Mouse (Mus musculus) lung, embryonic 15.5 days (tissue): ENCODE data around the gene Zfp704. TPM values are rescaled to one million over a fixed set of nuclear protein-coding genes. Genes with fewer than 3 reads are reported as not detected.

Experiments used
- ATAC-seq: fragments of 200-750 bp; cut with Nextera tagmentation; 2 replicates; pipeline ENCODE4 v1.8.0; 2017; ENCODE audit warnings: moderate number of reproducible peaks, borderline replicate concordance; ENCODE audit not compliant: low FRiP score, low TSS enrichment; ENCODE audit errors: extremely low read depth
- H3K27ac ChIP-seq: fragments of 300-500 bp; sonication (generic); 2 replicates; pipeline ENCODE4 v1.5.1; 2015; ENCODE audit warnings: moderate library complexity, mild to moderate bottlenecking, inconsistent platforms
- H3K27me3 ChIP-seq: fragments of 300-500 bp; sonication (generic); 2 replicates; pipeline ENCODE4 v1.6.1; 2015; ENCODE audit warnings: inconsistent platforms
- H3K36me3 ChIP-seq: fragments of 300-500 bp; sonication (generic); 2 replicates; pipeline ENCODE4 v1.6.1; 2015; ENCODE audit warnings: inconsistent platforms
- H3K4me1 ChIP-seq: fragments of 300-500 bp; sonication (generic); 2 replicates; pipeline ENCODE4 v1.6.1; 2015; ENCODE audit warnings: inconsistent platforms
- H3K4me2 ChIP-seq: fragments of 300-500 bp; sonication (generic); 2 replicates; pipeline ENCODE4 v1.6.1; 2015; ENCODE audit warnings: inconsistent platforms, mild to moderate bottlenecking, moderate library complexity
- H3K4me3 ChIP-seq: fragments of 300-500 bp; sonication (generic); 2 replicates; pipeline ENCODE4 v1.5.1; 2015; ENCODE audit warnings: mild to moderate bottlenecking, inconsistent platforms
- H3K9ac ChIP-seq: fragments of 300-500 bp; sonication (generic); 2 replicates; pipeline ENCODE4 v1.6.1; 2015; ENCODE audit warnings: inconsistent platforms
- H3K9me3 ChIP-seq: fragments of 300-500 bp; sonication (generic); 2 replicates; pipeline ENCODE4 v1.6.1; 2016; ENCODE audit warnings: inconsistent platforms
- WGBS: fragments of 180-500 bp; shearing (Covaris S2); methylation state at CpG from one replicate; pipeline ENCODE4 v1.1.7; 2015; 5-methylcytosine and 5-hydroxymethylcytosine counted together
- polyA plus RNA-seq: library from polyadenylated mRNA; unstranded; fragments of >200 nt; fragmentation: Nextera tagmentation; extraction: Ambion mirVana; gene quantifications from 2 replicates; pipeline ENCODE4 v1.2.1, GENCODE M21; 2015

Gene Zfp704
- polyA plus RNA-seq, 1 experiment from 2014 or later = 9.3 TPM

DNA sequence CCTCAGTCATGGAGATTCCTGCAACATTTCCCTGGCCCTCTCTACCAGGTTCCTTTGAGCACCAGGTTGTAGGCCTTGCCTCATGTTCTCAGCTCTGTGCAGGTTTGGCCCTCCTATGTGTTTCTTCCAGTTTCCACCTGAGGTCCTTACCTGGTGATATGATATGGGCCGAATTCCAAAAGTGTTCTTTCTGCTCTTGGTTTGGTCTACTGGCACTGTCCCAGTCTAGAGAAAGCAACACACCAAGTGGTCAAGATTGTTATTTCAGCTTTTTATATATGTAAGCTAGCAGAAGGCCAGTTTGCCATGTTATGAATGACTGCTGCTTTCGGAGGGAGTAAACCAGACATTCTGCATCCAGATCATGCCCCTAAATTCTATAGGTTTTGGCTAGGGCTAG is 541 bp upstream of the Zfp704 start:
- ATAC-seq = no peak
- WGBS = 69% methylated on average over 2 of the region's 2 CpGs
- H3K4me3 ChIP-seq = peak overlapping the region; percentile 89; the same call in 1 of the 2 replicates

DNA sequence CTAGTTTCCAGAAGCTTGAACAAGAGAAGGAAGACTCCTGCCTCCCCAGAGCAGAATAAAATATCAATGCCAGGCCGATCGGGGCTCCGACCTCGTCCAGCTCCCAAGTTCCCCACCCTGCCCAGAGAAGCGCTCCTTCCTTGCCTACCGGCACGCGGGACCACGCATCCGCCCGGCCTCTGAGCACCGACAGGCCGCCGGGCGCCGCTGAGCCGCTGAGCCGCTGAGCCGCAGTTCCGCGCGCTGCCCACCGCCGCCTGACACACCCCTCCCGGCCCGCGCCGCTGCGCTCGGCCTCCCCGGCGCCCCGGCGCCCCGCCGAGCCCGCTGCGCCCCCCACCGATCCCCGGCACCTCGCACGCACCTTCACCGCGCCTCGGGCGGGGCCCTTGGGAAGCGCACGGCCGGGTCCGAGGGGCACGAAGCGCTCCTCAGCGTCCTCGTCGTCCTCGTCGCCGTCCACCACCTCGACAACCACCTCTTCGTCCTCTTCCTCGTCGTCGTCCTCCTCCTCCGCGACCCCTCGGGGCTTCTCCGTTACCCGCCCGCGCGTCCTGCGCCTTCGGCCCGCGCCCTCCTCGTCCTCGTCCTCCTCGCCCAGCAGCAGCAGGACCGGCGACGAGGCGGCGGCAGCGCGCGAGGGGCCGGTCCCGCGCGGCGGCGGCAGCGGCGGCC is 842 bp downstream of the Zfp704 start:
- no peaks in the 10 kb centered on the region for H3K9me3 ChIP-seq
- peaks cover 33% of the 10 kb centered on the region for H3K4me1 ChIP-seq
- peak overlapping the region; percentile 87 for H3K9ac ChIP-seq
- no peaks in the 10 kb centered on the region for H3K27me3 ChIP-seq
- H3K4me3 ChIP-seq = peak overlapping the region; percentile 89
- under 1% methylated on average over 92 of the region's 94 CpGs for WGBS
- H3K4me2 ChIP-seq = peak overlapping the region; percentile 81
- peak; percentile 48 for ATAC-seq
- H3K36me3 ChIP-seq = no peaks in the 10 kb centered on the region
- H3K27ac ChIP-seq = peak overlapping the region; percentile 98

More for the DNA sequence above, 541 bp upstream of the Zfp704 start:
- H3K4me1 ChIP-seq = peaks cover 29% of the 10 kb centered on the region
- H3K9me3 ChIP-seq = no peaks in the 10 kb centered on the region
- H3K36me3 ChIP-seq = no peaks in the 10 kb centered on the region
- H3K27ac ChIP-seq = peak overlapping the region; percentile 98
- no peaks in the 10 kb centered on the region for H3K27me3 ChIP-seq
- peak overlapping the region; percentile 81 for H3K4me2 ChIP-seq
- no peak overlapping the region for H3K9ac ChIP-seq

DNA sequence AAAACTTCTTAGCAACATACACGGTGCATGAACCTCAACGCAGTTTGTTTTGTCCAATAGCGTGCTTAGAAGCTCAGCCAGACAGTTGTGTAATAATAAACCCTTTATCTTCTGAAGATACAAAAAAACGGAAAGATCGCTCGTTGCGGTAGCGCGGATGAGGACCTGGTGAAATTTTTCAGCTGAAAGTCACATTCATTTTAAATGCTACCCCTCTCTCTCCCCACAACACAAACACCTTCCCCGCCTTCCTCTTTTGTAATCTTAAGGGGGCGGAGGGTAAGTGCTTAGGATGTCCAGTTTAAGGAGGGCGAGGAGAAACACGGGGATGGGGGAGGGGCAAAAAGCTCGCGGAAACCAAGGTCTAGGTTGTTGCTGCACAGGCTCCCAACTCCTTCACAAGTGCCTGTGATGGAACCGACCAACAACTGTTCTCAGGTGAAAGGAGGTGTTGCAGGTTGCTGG is 1.4 kb downstream of the Zfp704 start:
- H3K4me3 ChIP-seq = peak overlapping the region; percentile 89
- ATAC-seq = peak; percentile 7; the same call in 1 of the 2 replicates
- 0% methylated on average over 16 of the region's 16 CpGs for WGBS
- H3K27ac ChIP-seq = peak overlapping the region; percentile 98
- peak overlapping the region; percentile 87 for H3K9ac ChIP-seq
- H3K27me3 ChIP-seq = no peaks in the 10 kb centered on the region
- H3K9me3 ChIP-seq = no peaks in the 10 kb centered on the region
- H3K36me3 ChIP-seq = no peaks in the 10 kb centered on the region
- H3K4me2 ChIP-seq = peak overlapping the region; percentile 81
- H3K4me1 ChIP-seq = peaks cover 35% of the 10 kb centered on the region

DNA sequence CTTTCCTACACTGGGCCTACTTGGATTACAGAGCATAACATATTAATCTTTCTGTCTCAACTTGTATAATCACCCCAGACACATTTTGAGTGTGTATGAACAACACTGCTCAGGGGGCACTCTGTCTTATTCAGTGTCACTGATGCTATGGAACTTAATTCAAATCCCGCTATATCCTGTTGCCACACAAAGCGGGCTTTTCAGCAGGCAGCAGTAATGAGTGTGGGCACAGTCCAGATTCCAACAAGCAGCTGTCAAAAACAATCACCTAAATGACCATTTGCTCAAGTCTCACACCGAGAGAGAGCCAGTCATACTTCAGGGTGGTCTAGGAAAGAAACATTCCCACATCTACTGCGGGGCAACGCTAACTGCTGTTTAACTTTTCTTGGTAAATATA is 2.2 kb downstream of the Zfp704 start:
- H3K4me1 ChIP-seq = peaks cover 35% of the 10 kb centered on the region
- peak overlapping the region; percentile 81 for H3K4me2 ChIP-seq
- no peak overlapping the region for H3K9ac ChIP-seq
- no peaks in the 10 kb centered on the region for H3K36me3 ChIP-seq
- WGBS = 47% methylated on average over 5 of the region's 5 CpGs
- no peak overlapping the region for H3K27ac ChIP-seq
- peak overlapping the region; percentile 89; the same call in 1 of the 2 replicates for H3K4me3 ChIP-seq
- ATAC-seq = no peak
- no peaks in the 10 kb centered on the region for H3K27me3 ChIP-seq
- H3K9me3 ChIP-seq = no peaks in the 10 kb centered on the region

DNA sequence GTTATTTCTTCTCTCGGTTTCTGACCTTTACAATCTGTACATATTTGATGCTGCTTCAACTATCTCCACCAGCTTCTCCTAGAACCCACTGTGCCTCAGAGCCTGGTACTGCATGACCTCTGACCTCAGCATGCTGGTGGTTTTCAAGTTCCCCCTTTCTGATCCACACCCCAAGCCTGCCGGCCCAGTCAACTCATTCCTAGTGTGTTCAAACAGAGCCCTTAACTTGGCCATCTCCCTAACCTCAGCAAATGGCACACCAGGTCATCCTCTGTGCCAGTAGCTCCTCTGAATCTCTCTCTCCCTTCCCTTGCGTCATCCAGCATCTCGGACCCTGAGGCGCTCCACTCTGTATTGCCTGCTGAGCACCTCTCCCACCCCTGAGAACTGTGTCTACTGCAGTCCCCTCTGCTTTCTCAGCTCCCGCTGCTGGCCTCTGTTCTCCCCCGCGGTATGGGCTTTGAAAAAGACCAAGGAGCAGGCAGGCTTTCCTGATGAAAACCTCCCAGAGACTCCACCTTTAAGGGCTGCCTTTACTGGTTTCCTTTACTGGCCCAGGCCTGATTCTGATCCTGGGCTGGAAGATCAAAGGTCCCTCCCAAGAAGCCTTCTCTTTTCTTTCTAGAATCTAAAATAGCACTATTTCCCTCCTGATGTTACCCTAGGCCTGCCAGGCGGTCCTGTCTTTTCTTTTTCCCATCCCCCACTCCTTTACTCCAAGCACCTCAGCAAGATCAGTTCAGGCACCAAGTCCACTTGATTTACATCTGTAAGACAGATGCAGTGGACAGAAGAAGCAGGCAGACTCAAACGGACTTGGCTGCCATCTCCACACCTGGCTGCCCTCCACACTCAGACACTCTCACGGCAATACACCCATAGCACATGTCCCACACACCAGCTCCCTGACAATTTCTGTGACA is 3.8 kb downstream of the Zfp704 start:
- ATAC-seq = no peak
- H3K9me3 ChIP-seq = no peaks in the 10 kb centered on the region
- 52% methylated on average over 11 of the region's 11 CpGs for WGBS
- no peaks in the 10 kb centered on the region for H3K27me3 ChIP-seq
- H3K4me3 ChIP-seq = no peak overlapping the region
- no peak overlapping the region for H3K9ac ChIP-seq
- peaks cover 32% of the 10 kb centered on the region for H3K4me1 ChIP-seq
- no peak overlapping the region for H3K27ac ChIP-seq
- no peaks in the 10 kb centered on the region for H3K36me3 ChIP-seq
- H3K4me2 ChIP-seq = no peak overlapping the region

DNA sequence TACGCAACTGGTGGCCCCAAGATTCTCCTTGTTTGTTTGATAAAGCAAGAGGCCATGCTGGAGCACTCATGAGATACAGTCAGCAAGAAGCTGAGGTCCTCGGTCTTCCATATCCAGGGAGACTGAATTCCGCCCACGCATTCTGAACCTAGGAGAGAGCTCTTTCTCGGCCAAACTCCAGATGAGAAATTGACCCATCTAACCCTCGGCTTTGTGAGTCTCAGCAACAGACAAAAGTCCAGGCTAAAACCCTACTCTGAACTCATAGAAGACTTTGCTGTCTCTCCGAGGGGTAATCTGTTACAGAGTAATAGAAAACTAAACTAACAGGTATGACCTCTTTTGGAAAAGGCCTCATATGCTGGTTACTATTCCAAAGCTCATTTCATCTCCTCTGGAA is 4.9 kb downstream of the Zfp704 start:
- no peak overlapping the region for H3K9ac ChIP-seq
- no peak for ATAC-seq
- H3K4me2 ChIP-seq = no peak overlapping the region
- no peak overlapping the region for H3K27ac ChIP-seq
- 79% methylated on average over 7 of the region's 7 CpGs for WGBS
- H3K27me3 ChIP-seq = no peaks in the 10 kb centered on the region
- H3K4me3 ChIP-seq = no peak overlapping the region
- H3K9me3 ChIP-seq = no peaks in the 10 kb centered on the region
- H3K4me1 ChIP-seq = peaks cover 25% of the 10 kb centered on the region
- H3K36me3 ChIP-seq = no peaks in the 10 kb centered on the region

DNA sequence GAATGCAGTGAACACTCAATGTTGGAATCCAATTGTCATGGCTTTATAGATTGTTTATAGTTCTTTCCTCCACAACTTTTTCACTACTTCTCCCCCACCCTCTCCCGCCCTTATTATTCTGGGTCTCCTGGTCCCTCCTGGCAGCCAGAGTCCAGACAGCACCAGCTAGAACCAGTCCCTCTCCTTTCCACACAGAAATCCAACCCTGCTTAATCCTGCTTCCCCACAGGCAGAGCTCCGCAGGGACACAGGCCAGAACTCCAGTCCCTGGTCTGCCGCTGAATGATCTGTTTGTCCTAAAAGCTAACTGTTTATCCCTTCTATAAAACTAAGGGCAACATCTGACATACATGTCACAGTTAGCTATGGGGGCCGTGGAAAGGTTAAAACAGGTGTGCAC is 6.0 kb downstream of the Zfp704 start:
- no peaks in the 10 kb centered on the region for H3K9me3 ChIP-seq
- no peak overlapping the region for H3K4me3 ChIP-seq
- H3K27me3 ChIP-seq = no peaks in the 10 kb centered on the region
- H3K36me3 ChIP-seq = no peaks in the 10 kb centered on the region
- 67% methylated on average over 4 of the region's 4 CpGs for WGBS
- no peak overlapping the region for H3K27ac ChIP-seq
- no peak overlapping the region for H3K9ac ChIP-seq
- H3K4me2 ChIP-seq = no peak overlapping the region
- no peak for ATAC-seq
- peaks cover 25% of the 10 kb centered on the region for H3K4me1 ChIP-seq

DNA sequence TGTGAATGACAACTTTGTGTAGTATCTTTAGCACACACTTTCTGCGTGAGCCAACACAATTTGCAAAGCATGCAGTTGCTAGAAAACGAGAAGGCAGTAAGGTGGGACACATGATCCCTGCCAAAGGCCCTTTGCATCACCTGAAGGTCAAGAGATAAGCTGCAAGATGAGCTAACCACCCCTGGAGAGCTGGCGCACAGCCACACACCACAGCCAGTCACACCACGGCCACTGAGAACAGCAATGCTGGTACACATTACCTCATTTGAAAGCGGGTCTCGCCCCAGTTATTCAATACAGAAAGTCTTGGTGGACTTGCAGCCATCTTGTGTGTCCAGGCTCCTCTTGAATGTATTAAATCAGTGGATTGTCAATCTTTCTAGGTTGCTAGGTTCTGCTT is 9.3 kb downstream of the Zfp704 start:
- Histone ChIP-seq H3K4me2 (no peak overlapping the region), H3K36me3 (no peaks in the 10 kb centered on the region), H3K4me3 (no peak overlapping the region), H3K9me3 (no peaks in the 10 kb centered on the region), H3K27me3 (no peaks in the 10 kb centered on the region), H3K9ac (no peak overlapping the region), H3K4me1 (peaks cover 15% of the 10 kb centered on the region; the same call in 1 of the 2 replicates), H3K27ac (no peak overlapping the region)
- no peak for ATAC-seq
- 67% methylated on average over 6 of the region's 6 CpGs for WGBS

DNA sequence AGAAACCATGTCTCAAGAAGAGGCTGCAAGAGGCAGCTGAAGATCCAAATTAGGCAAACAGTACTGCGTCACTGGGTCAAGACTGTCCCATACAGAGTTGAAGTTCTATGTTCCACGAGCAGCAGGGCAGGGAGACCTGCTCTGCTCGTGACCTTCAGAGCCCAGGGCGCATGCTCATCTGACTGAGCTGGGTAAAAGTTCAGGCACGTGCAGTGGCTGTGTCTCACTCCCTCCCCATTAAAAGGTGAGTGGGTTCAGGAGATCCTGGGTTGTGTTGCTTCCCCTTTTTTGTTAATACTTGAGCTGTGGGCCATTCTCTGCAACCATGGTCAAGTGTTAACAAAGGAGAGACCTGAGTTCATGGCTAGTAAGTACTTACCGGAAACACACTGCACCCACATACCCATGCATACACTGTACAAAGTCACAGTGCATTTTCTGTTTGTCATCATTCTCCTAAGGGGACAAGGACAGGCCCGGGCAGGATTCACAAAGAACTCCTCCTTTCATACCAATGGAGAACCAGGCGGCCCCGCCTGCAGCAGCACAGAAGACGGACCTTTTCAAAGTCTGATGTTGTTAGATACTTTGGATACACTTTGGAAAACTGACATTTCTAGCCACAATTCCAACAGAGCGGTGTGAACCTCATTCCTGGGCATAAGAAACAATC is 10.0 kb downstream of the Zfp704 start:
- H3K4me2 ChIP-seq = no peak overlapping the region
- H3K27me3 ChIP-seq = no peaks in the 10 kb centered on the region
- no peaks in the 10 kb centered on the region for H3K36me3 ChIP-seq
- no peak overlapping the region for H3K9ac ChIP-seq
- WGBS = 77% methylated on average over 11 of the region's 11 CpGs
- ATAC-seq = no peak
- H3K4me1 ChIP-seq = peaks cover 10% of the 10 kb centered on the region; the same call in 1 of the 2 replicates
- no peak overlapping the region for H3K4me3 ChIP-seq
- H3K9me3 ChIP-seq = no peaks in the 10 kb centered on the region
- no peak overlapping the region for H3K27ac ChIP-seq

DNA sequence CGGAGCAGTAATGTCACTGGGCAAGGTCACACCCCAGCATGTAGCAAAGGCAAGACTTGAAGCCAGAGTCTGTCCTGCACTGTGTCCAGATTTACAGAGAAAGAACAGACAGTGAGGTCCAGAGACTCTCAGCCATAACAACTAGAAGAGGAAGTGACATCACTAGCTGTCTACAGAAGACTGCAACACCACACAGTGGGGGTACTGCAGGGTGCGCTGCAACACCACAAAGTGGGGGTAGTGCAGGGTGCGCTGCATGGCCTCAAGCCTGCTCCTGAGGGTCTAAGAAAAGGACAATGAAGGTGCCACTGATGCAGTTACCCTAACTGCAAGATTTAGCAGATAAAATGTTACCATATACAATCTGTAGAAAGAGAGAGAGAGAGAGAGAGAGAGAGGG is 11.8 kb downstream of the Zfp704 start:
- no peak overlapping the region for H3K4me2 ChIP-seq
- H3K9ac ChIP-seq = no peak overlapping the region
- no peak overlapping the region for H3K27ac ChIP-seq
- no peaks in the 10 kb centered on the region for H3K9me3 ChIP-seq
- H3K27me3 ChIP-seq = no peaks in the 10 kb centered on the region
- H3K36me3 ChIP-seq = no peaks in the 10 kb centered on the region
- 88% methylated on average over 3 of the region's 3 CpGs for WGBS
- 0 out of 2 replicates have a peak, but pooled peaks cover 7% of the 10 kb centered on the region for H3K4me1 ChIP-seq
- 0 out of 2 replicates have a peak, but pooled peaks have one; percentile 46 for ATAC-seq
- no peak overlapping the region for H3K4me3 ChIP-seq

DNA sequence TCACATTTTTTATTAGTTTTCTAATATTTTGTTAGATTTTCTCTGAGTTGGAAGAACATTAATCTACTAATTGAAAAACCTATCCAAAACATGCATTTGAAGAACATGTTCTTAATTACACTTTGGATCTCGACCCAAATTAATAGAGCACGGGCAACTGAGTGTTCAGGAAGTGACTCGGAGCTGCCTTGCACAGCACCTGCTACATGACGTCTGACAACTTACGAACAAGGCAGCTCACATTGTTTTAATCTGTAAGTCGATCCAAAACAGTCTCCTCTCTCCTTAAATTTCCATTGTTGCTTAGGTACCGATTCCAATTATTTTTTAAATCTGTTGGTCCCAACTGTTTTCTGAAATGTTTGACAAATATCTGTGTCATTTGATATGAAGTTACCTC is 15.4 kb downstream of the Zfp704 start:
- no peaks in the 10 kb centered on the region for H3K36me3 ChIP-seq
- H3K9me3 ChIP-seq = no peaks in the 10 kb centered on the region
- 0 out of 2 replicates have a peak, but pooled peaks cover 11% of the 10 kb centered on the region for H3K4me1 ChIP-seq
- no peak overlapping the region for H3K9ac ChIP-seq
- ATAC-seq = no peak
- 63% methylated on average over 7 of the region's 7 CpGs for WGBS
- no peak overlapping the region for H3K4me2 ChIP-seq
- no peak overlapping the region for H3K4me3 ChIP-seq
- no peak overlapping the region for H3K27ac ChIP-seq
- no peaks in the 10 kb centered on the region for H3K27me3 ChIP-seq
